Mouse (Mus musculus) lung, adult 2 months (tissue): ENCODE measurements around the gene Wdr17.

ENCODE experiments used
- CTCF ChIP-seq: fragments of 200-500 bp; IDR thresholded peaks from 2 replicates; pipeline ENCODE4 v1.5.1; 2011; ENCODE audit warnings: mild to moderate bottlenecking, low read length, control low read depth; ENCODE audit not compliant: insufficient read depth
- POLR2A ChIP-seq: fragments of 200-500 bp; IDR thresholded peaks from 2 replicates; pipeline ENCODE4 v1.6.1; 2011; ENCODE audit warnings: low read depth, mild to moderate bottlenecking, control low read depth, low read length, borderline replicate concordance; ENCODE audit errors: extremely low read depth

- TF ChIP-seq CTCF (no peak), POLR2A (no peak)
Measured at GRCm38 (mm10) chr8:54610238-54610637, 276.7 kb downstream of the Wdr17 start.
